Comparison of ENCODE assay signal across 10 mouse cellular contexts in genomic region chr16:50847693-50848092, GRCm38 (mm10).
DNase-seq lines count a peak whose midpoint lies in the region; ATAC-seq and TF ChIP-seq lines count a peak whose summit lies in the region.
"Had no signal": no experiment of that assay in that cellular context is flagged by ENCODE, and none has a peak within 500 bp of the region (broad histone marks: within the 10 kb centered on the region; RNA-seq: fewer than 3 reads in every experiment).

No protein-coding gene starts in this region.

- no peak for ATAC-seq in kidney, postnatal 0 days (replicated peaks; ENCODE audit: low FRiP score, low read depth)
- no peak for ATAC-seq in kidney, embryonic 16.5 days (ENCODE audit: low FRiP score, low TSS enrichment)
- no peak for ATAC-seq in CD4-positive, CD25-positive, alpha-beta regulatory T cell, adult 4 months

- H3K4me1 ChIP-seq in kidney, postnatal 0 days (replicated peaks; ENCODE audit: insufficient read depth, low read length): no peaks in the 10 kb centered on the region
- H3K4me1 ChIP-seq in kidney, embryonic 16.5 days (ENCODE audit: insufficient read depth, low read length): no peaks in the 10 kb centered on the region
- no peaks in the 10 kb centered on the region for H3K4me1 ChIP-seq in hindbrain, embryonic 10.5 days (replicated peaks)
- H3K4me1 ChIP-seq: neural tube, embryonic 12.5 days had no signal

- peak; percentile 57 for TF ChIP-seq CTCF in kidney, postnatal 0 days (IDR thresholded peaks at IDR 0.05; ENCODE audit: low read depth)

- no peaks in the 10 kb centered on the region for H3K9me3 ChIP-seq in kidney, postnatal 0 days (replicated peaks; ENCODE audit: low read length)
- no peaks in the 10 kb centered on the region for H3K9me3 ChIP-seq in kidney, embryonic 16.5 days (ENCODE audit: low read length)
- H3K9me3 ChIP-seq in hindbrain, embryonic 10.5 days: no peaks in the 10 kb centered on the region
- H3K9me3 ChIP-seq: neural tube, embryonic 12.5 days had no signal

- H3K27me3 ChIP-seq in kidney, postnatal 0 days (ENCODE audit: insufficient read depth, low read length): no peaks in the 10 kb centered on the region
- no peaks in the 10 kb centered on the region for H3K27me3 ChIP-seq in kidney, embryonic 16.5 days (ENCODE audit: insufficient read depth, low read length)
- H3K27me3 ChIP-seq in hindbrain, embryonic 10.5 days (ENCODE audit: insufficient read depth, poor library complexity, severe bottlenecking): no peaks in the 10 kb centered on the region
- H3K27me3 ChIP-seq: neural tube, embryonic 12.5 days had no signal

- no peak overlapping the region for H3K4me3 ChIP-seq in kidney, postnatal 0 days (replicated peaks; ENCODE audit: low read depth, low read length)
- no peak overlapping the region for H3K4me3 ChIP-seq in kidney, embryonic 16.5 days (ENCODE audit: low read length)
- H3K4me3 ChIP-seq in hindbrain, embryonic 10.5 days: no peak overlapping the region
- H3K4me3 ChIP-seq: neural tube, embryonic 12.5 days had no signal

- no peak overlapping the region for H3K9ac ChIP-seq in kidney, postnatal 0 days (ENCODE audit: low read depth, low read length)
- H3K9ac ChIP-seq in kidney, embryonic 16.5 days (replicated peaks; ENCODE audit: low read length): no peak overlapping the region
- H3K9ac ChIP-seq: neural tube, embryonic 12.5 days had no signal

- no peaks in the 10 kb centered on the region for H3K36me3 ChIP-seq in kidney, postnatal 0 days (ENCODE audit: insufficient read depth, low read length)
- no peaks in the 10 kb centered on the region for H3K36me3 ChIP-seq in kidney, embryonic 16.5 days (ENCODE audit: insufficient read depth, low read length)
- H3K36me3 ChIP-seq in hindbrain, embryonic 10.5 days: no peaks in the 10 kb centered on the region
- H3K36me3 ChIP-seq: neural tube, embryonic 12.5 days had no signal

- H3K4me2 ChIP-seq in kidney, postnatal 0 days (ENCODE audit: low read length): no peak overlapping the region
- H3K4me2 ChIP-seq in kidney, embryonic 16.5 days (replicated peaks; ENCODE audit: low read depth, low read length): no peak overlapping the region
- H3K4me2 ChIP-seq: neural tube, embryonic 12.5 days had no signal

- no peak overlapping the region for H3K27ac ChIP-seq in kidney, postnatal 0 days
- no peak overlapping the region for H3K27ac ChIP-seq in kidney, embryonic 16.5 days (ENCODE audit: low read length)
- H3K27ac ChIP-seq in hindbrain, embryonic 10.5 days: no peak overlapping the region
- H3K27ac ChIP-seq: neural tube, embryonic 12.5 days had no signal

- DNase-seq in cerebellum, postnatal 10 days: peak; percentile 45 to 53
- DNase-seq in cerebellum, adult 8-10 months: no peak
- DNase-seq in kidney, postnatal 0 days (ENCODE audit: low spot score): peak; percentile 26
- peak; percentile 20 for DNase-seq in right cerebral cortex, adult 18-20 months
- DNase-seq in right cerebral cortex, postnatal 36 days (ENCODE audit: low spot score in 2 of 2): no peak
- no peak for DNase-seq in hindbrain, embryonic 10.5 days (ENCODE audit: low spot score)
- DNase-seq: cerebellum, adult 9-10 months had no signal

- 19% methylated on average over 2 of the region's 2 CpGs for WGBS in kidney, postnatal 0 days
- WGBS in kidney, embryonic 16.5 days: 31% methylated on average over 2 of the region's 2 CpGs
- WGBS in hindbrain, embryonic 10.5 days: 70% methylated on average over 2 of the region's 2 CpGs

Comparison
In these comparisons a context has a peak if more than half of its experiments do, and no peak if none do; other contexts are left out.
1. DNase-seq: peak in cerebellum, postnatal 10 days (2 of 2), kidney, postnatal 0 days (single experiment) and right cerebral cortex, adult 18-20 months (single experiment); none in cerebellum, adult 8-10 months (single experiment), right cerebral cortex, postnatal 36 days (0 of 2) and hindbrain, embryonic 10.5 days (single experiment).